Mouse (Mus musculus) hindbrain, embryonic 16.5 days (tissue): Measurements from ENCODE around the gene Sorbs1. TPM values are rescaled to one million over a fixed set of nuclear protein-coding genes. Genes with fewer than 3 reads are reported as not detected.

Source experiments
- ATAC-seq: fragments of 200-750 bp; cut with Nextera tagmentation; 2 replicates; pipeline ENCODE4 v1.8.0; 2017; ENCODE audit warnings: moderate TSS enrichment, moderate library complexity
- H3K27ac ChIP-seq: fragments of 300-500 bp; sonication (generic); 2 replicates; pipeline ENCODE4 v1.5.1; 2014; ENCODE audit warnings: low read depth, mild to moderate bottlenecking, control low read depth, low read length, moderate library complexity
- H3K27me3 ChIP-seq: fragments of 300-500 bp; sonication (generic); replicated peaks from 2 replicates; pipeline ENCODE4 v1.6.1; 2014; ENCODE audit warnings: low read length; ENCODE audit not compliant: control insufficient read depth, insufficient read depth
- H3K36me3 ChIP-seq: fragments of 300-500 bp; sonication (generic); 2 replicates; pipeline ENCODE4 v1.6.1; 2014; ENCODE audit warnings: mild to moderate bottlenecking, low read length, moderate library complexity, mixed read lengths; ENCODE audit not compliant: control insufficient read depth, insufficient read depth
- H3K4me1 ChIP-seq: fragments of 300-500 bp; sonication (generic); 2 replicates; pipeline ENCODE4 v1.6.1; 2014; ENCODE audit warnings: low read depth, low read length; ENCODE audit not compliant: control insufficient read depth, insufficient read depth
- H3K4me2 ChIP-seq: fragments of 300-500 bp; sonication (generic); 2 replicates; pipeline ENCODE4 v1.6.1; 2014; ENCODE audit warnings: mild to moderate bottlenecking, low read length, control low read depth, moderate library complexity
- H3K4me3 ChIP-seq: fragments of 300-500 bp; sonication (generic); 2 replicates; pipeline ENCODE4 v1.5.1; 2014; ENCODE audit warnings: mild to moderate bottlenecking, low read length, control low read depth, moderate library complexity
- H3K9ac ChIP-seq: fragments of 300-500 bp; sonication (generic); 2 replicates; pipeline ENCODE4 v1.6.1; 2014; ENCODE audit warnings: low read depth, mild to moderate bottlenecking, control low read depth, low read length, moderate library complexity
- H3K9me3 ChIP-seq: fragments of 300-500 bp; sonication (generic); 2 replicates; pipeline ENCODE4 v1.6.1; 2014; ENCODE audit warnings: mild to moderate bottlenecking, low read length, moderate library complexity; ENCODE audit not compliant: control insufficient read depth
- WGBS: fragments of 180-500 bp; shearing (Covaris S2); extraction: QIAGEN DNeasy Blood & Tissue Kit; methylation state at CpG from one replicate; pipeline ENCODE4 v1.1.7; 2014; 5-methylcytosine and 5-hydroxymethylcytosine counted together
- polyA plus RNA-seq: library from polyadenylated mRNA; unstranded; fragments of >200 nt; fragmentation: Nextera tagmentation; extraction: Ambion mirVana; gene quantifications from 2 replicates; pipeline ENCODE4 v1.2.1, GENCODE M21; 2015

The Sorbs1 gene
- polyA plus RNA-seq, 1 experiment from 2014 or later = 83.6 TPM

- H3K27me3 ChIP-seq = no peaks in the 10 kb centered on the region
- H3K9ac ChIP-seq = no peak overlapping the region
- H3K36me3 ChIP-seq = no peaks in the 10 kb centered on the region
- no peak; the same call in 1 of the 2 replicates for ATAC-seq
- H3K4me3 ChIP-seq = no peak overlapping the region
- H3K27ac ChIP-seq = no peak overlapping the region
- no peak overlapping the region for H3K4me2 ChIP-seq
- no peaks in the 10 kb centered on the region for H3K9me3 ChIP-seq
- 39% methylated on average over 9 of the region's 9 CpGs for WGBS
- H3K4me1 ChIP-seq = peaks cover 19% of the 10 kb centered on the region
Observed at GRCm38 (mm10) chr19:40460854-40461490, 52.6 kb downstream of the Sorbs1 start.

DNA sequence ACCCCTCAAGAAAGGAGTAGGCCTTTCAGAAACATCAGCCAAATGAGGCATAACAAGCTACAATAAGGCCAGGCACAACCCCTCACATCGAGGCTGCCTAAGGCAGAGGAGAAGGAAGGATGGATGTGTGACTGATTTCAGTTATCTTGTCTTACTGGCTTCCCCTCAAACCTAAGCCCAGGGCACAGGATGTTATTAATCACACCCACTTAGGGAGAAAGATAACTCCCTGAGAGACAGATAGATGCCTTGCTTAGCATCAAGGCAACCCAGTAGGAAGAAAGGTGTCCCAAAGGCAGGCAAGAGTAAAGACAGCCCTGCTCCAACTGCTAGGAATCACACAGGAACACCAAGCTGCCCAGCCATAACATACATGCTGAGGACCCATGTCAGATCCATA, 54.2 kb downstream of the Sorbs1 start:
- ATAC-seq = no peak
- Histone ChIP-seq H3K4me3 (no peak overlapping the region), H3K9ac (no peak overlapping the region), H3K4me2 (no peak overlapping the region), H3K4me1 (peaks cover 14% of the 10 kb centered on the region), H3K36me3 (no peaks in the 10 kb centered on the region), H3K27me3 (no peaks in the 10 kb centered on the region), H3K9me3 (no peaks in the 10 kb centered on the region), H3K27ac (no peak overlapping the region)
- 50% methylated on average over 1 of the region's 1 CpGs for WGBS

- H3K9ac ChIP-seq = no peak overlapping the region
- ATAC-seq = no peak
- WGBS = 84% methylated on average over 3 of the region's 3 CpGs
- no peaks in the 10 kb centered on the region for H3K27me3 ChIP-seq
- H3K4me1 ChIP-seq = peaks cover 14% of the 10 kb centered on the region
- H3K4me2 ChIP-seq = no peak overlapping the region
- H3K36me3 ChIP-seq = no peaks in the 10 kb centered on the region
- H3K9me3 ChIP-seq = no peaks in the 10 kb centered on the region
- no peak overlapping the region for H3K27ac ChIP-seq
- H3K4me3 ChIP-seq = no peak overlapping the region
Observed at GRCm38 (mm10) chr19:40458806-40459205, 54.8 kb downstream of the Sorbs1 start.

DNA sequence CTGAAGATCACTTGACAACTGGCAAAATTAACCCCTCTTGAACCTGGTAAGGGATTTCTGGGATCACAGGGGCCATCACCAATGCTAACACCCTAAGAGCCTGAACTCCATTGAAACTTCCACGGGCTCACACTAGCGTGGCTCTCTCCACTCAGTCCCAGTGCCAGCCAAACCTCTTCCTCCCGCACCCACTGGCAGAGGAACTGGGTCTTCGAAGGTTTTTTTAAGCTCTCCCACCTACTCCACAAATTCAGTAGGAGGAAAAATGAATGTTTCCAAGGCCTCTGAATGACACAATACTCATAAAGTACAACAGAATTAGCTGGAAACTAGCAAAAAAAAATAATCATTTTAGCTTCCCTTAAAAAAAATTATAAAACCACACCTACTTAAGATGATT, 58.3 kb downstream of the Sorbs1 start:
- H3K4me3 ChIP-seq = no peak overlapping the region
- no peaks in the 10 kb centered on the region for H3K36me3 ChIP-seq
- no peak overlapping the region for H3K4me2 ChIP-seq
- H3K27me3 ChIP-seq = no peaks in the 10 kb centered on the region
- ATAC-seq = no peak
- H3K9me3 ChIP-seq = no peaks in the 10 kb centered on the region
- H3K9ac ChIP-seq = no peak overlapping the region
- 98% methylated on average over 4 of the region's 4 CpGs for WGBS
- no peaks in the 10 kb centered on the region for H3K4me1 ChIP-seq
- H3K27ac ChIP-seq = no peak overlapping the region

DNA sequence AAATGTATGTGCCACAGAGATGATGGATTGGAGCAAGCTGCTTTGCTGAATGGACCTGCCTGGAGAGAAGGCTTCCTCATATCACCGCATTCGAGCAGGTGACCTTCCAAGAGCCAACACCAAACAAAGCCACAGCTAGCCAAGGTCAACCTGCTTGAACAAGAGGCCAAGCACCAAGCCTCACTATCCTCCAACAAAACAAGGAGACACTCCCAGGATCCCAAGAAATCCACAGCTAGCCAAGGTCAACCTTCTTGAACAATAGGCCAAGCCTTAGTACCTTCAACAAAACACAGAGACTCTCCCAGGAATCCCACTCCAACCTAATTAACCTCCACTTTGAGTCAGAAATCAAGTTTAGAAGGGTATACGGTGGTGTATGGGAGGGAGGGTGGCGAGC, 59.5 kb downstream of the Sorbs1 start:
- H3K4me2 ChIP-seq = no peak overlapping the region
- no peaks in the 10 kb centered on the region for H3K36me3 ChIP-seq
- no peaks in the 10 kb centered on the region for H3K4me1 ChIP-seq
- H3K9ac ChIP-seq = no peak overlapping the region
- H3K27ac ChIP-seq = no peak overlapping the region
- ATAC-seq = no peak
- H3K27me3 ChIP-seq = no peaks in the 10 kb centered on the region
- 95% methylated on average over 4 of the region's 4 CpGs for WGBS
- no peak overlapping the region for H3K4me3 ChIP-seq
- no peaks in the 10 kb centered on the region for H3K9me3 ChIP-seq

DNA sequence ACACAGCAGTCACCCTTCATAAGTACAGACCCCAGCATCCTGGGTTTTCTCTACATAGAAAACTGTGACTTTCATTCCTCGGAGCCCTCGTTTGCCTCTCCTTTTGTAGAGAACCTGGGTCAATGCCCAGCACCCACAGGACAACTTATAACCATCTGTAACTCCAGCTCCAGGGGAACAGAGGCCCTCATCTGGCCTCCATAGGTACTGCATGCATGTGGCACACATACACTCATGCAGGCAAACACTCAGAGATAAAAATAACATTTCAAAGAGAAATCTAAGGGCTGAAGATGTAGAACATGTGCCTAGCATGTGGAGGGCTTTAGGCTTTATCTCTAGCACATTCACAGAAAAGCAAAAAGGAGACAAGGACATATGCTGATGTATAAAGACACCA, 61.4 kb downstream of the Sorbs1 start:
- Histone ChIP-seq H3K4me2 (no peak overlapping the region), H3K36me3 (no peaks in the 10 kb centered on the region), H3K9me3 (no peaks in the 10 kb centered on the region), H3K27ac (no peak overlapping the region), H3K27me3 (no peaks in the 10 kb centered on the region), H3K9ac (no peak overlapping the region), H3K4me1 (no peaks in the 10 kb centered on the region), H3K4me3 (no peak overlapping the region)
- WGBS = 89% methylated on average over 2 of the region's 2 CpGs
- ATAC-seq = no peak

DNA sequence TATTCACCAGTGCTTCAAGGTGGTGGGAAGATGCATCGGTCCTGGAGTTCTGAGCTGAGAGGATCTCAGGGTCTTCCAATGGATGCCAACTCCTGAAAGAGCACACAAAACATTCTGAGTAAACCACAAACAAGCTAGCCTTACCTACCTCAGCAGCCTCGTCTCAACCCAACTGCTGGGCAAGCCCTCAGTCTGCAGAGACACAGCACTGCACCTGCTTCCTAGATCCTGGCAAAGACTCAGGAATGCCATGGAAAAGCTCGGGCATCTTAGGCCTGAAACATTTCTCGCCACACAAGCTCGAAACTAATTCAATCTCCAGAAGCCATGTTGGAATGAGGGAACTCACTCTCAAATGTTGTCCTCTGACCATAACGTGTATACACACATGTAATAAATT, 62.3 kb downstream of the Sorbs1 start:
- H3K9me3 ChIP-seq = no peaks in the 10 kb centered on the region
- no peak for ATAC-seq
- H3K4me1 ChIP-seq = no peaks in the 10 kb centered on the region
- no peak overlapping the region for H3K4me2 ChIP-seq
- no peaks in the 10 kb centered on the region for H3K27me3 ChIP-seq
- no peak overlapping the region for H3K27ac ChIP-seq
- H3K4me3 ChIP-seq = no peak overlapping the region
- 85% methylated on average over 6 of the region's 6 CpGs for WGBS
- H3K9ac ChIP-seq = no peak overlapping the region
- H3K36me3 ChIP-seq = peaks cover 3% of the 10 kb centered on the region; the same call in 1 of the 2 replicates

DNA sequence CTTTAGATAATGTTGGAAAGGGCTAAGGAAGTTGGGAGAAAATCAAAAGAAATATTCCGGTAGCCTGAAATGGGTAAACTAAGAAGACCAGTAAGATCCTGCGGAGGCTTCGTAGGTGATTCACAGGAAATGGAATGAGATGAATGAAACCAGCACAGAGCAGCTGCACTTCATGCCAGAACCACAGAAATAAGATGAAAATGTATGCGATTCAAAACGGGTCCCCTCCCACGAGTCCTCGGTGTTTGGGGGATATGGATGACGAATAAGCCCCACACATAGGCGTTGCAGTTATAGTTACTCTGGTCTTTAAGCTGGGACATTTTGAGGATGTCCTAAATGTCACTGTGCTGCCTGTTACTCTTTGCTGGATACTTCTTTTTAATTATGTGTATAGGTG, 67.1 kb downstream of the Sorbs1 start:
- ATAC-seq = no peak

DNA sequence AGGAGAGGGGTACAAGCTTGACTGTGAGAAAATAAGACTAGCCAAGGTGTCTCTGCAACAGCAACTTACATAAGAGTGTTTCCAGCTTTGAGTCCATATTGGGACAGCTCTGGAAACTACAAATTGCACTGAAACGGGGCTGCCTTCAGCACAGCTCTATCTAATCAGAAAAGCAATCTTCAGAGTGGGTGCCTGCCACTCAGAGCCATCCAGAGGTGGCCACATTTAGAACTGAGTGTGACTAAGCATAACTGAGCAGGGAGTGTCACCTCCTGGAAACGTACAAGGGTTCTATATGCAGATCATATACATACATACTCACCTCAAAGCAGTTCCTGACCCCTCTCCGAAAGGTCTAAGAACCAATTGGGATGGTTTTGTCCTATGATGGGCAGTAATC, 71.2 kb downstream of the Sorbs1 start:
- H3K9me3 ChIP-seq = no peaks in the 10 kb centered on the region
- no peaks in the 10 kb centered on the region for H3K27me3 ChIP-seq
- peaks cover 11% of the 10 kb centered on the region; the same call in 1 of the 2 replicates for H3K36me3 ChIP-seq
- no peak for ATAC-seq
- WGBS = 86% methylated on average over 3 of the region's 3 CpGs
- H3K4me3 ChIP-seq = no peak overlapping the region
- no peaks in the 10 kb centered on the region for H3K4me1 ChIP-seq
- H3K9ac ChIP-seq = no peak overlapping the region
- H3K27ac ChIP-seq = no peak overlapping the region
- H3K4me2 ChIP-seq = no peak overlapping the region

More for the DNA sequence above, 67.1 kb downstream of the Sorbs1 start:
- Histone ChIP-seq H3K4me3 (no peak overlapping the region), H3K27me3 (no peaks in the 10 kb centered on the region), H3K27ac (no peak overlapping the region), H3K9me3 (no peaks in the 10 kb centered on the region), H3K4me1 (no peaks in the 10 kb centered on the region), H3K36me3 (peaks cover 11% of the 10 kb centered on the region; the same call in 1 of the 2 replicates), H3K9ac (no peak overlapping the region), H3K4me2 (no peak overlapping the region)
- 96% methylated on average over 9 of the region's 9 CpGs for WGBS
